Mouse (Mus musculus) cerebellum, adult (tissue): Measurements from ENCODE around the gene Hnrnph1.
A peak's percentile ranks its signal among the peaks of the same experiment; 100 is the strongest.

Experiments used
- ATAC-seq: cut with Nextera tagmentation; 2 replicates; pipeline ENCODE4 v1.9.2; 2017; ENCODE audit warnings: mild to moderate bottlenecking, moderate library complexity, mixed read lengths; ENCODE audit not compliant: insufficient number of reproducible peaks, low FRiP score, low TSS enrichment

Hnrnph1 gene

DNA sequence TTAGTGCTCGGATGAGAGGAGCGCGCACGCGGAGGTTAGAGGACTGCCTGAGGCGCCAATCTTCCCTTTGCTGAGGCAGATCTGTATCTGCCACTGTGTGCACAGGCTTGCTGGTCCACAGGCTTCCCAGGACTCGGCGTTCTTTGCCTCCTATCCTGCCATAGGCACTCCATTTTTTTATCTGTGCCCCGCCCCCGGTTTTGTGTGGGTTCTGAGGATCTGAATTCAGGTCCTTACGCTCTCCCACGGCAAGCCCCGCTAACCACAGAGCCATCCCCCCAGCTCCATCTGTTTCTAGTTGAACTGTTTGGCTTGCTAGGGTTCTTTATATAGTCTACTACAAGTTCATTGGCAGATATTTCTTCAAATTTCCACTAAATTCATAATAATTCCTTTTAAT, 22.0 kb downstream of the Hnrnph1 start:
- ATAC-seq, result no peak

GRCm38 (mm10) chr11:50402481-50402880, 25.7 kb downstream of the Hnrnph1 start:
- no peak for ATAC-seq

DNA sequence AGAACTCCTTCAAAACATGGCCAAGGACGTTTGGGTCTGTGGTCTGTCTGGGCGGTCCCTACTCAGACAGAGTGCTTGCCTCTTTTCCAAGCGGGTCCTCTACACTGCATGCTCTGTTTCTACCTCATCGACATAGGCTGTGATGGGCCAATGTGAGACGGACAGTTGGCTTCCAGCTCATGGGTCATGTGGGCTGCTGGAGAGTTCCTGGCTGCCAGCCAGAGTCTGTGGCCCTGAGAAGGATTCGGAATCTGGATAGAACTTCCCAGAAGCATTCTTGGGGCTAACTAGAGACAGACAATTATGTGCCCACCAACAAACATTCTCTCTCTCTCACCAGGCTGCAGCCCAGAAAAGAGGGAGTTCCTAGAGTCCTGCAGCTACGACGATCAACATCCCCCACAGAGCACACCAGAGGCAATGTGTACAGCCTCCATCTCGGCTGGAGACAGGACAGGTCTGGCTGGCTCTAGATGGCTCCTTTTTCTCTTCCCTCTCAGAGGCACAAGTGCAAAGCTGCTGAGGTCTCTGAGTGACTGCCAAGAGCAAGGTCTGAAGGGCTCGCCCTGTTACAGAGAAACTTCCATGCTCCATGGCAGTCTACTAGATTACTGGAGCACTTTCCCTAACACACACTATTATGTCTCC, 26.7 kb downstream of the Hnrnph1 start:
- no peak for ATAC-seq

DNA sequence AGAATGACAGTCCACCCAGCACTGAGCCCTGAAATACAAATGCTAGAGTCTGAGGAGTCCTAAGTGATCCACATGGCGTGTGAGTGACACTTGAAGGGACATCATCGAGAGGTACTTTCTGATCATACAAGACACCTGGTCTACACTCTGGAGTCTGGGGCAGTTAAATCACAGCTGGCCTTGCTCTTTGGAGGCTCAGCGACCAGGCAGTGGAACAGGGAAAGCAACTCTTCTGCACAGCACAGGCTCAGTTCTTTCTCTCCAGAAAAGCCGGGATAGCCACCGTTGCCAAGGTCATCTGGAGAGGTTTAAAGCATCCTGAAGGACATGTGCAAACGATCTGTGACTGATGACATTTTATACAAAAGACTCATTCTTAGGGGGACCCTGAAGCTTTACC, 30.4 kb downstream of the Hnrnph1 start:
- ATAC-seq, result no peak

- ATAC-seq, result no peak
Observed at GRCm38 (mm10) chr11:50415563-50416241, 38.9 kb downstream of the Hnrnph1 start.

- ATAC-seq, result no peak
Observed at GRCm38 (mm10) chr11:50417856-50418255, 41.1 kb downstream of the Hnrnph1 start.

DNA sequence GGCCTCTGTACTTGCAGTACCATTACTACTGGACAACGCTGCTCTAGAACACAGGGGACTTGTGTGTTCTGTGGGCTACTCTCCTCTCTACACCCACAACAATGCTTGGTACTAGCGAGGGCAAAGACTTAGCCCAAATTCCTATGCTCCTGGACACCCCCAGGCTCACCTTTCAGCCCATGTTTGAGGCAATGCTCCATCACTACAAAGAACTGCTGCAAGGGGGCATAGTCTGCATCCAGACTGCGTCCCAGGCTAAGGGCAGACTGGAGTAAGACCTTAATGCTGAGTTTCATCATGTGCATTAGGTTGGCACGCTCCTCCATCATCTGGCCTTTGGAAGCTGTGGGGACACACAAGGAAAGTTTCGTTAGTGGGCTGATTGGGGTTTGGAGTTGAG, 44.7 kb downstream of the Hnrnph1 start:
- no peak for ATAC-seq

DNA sequence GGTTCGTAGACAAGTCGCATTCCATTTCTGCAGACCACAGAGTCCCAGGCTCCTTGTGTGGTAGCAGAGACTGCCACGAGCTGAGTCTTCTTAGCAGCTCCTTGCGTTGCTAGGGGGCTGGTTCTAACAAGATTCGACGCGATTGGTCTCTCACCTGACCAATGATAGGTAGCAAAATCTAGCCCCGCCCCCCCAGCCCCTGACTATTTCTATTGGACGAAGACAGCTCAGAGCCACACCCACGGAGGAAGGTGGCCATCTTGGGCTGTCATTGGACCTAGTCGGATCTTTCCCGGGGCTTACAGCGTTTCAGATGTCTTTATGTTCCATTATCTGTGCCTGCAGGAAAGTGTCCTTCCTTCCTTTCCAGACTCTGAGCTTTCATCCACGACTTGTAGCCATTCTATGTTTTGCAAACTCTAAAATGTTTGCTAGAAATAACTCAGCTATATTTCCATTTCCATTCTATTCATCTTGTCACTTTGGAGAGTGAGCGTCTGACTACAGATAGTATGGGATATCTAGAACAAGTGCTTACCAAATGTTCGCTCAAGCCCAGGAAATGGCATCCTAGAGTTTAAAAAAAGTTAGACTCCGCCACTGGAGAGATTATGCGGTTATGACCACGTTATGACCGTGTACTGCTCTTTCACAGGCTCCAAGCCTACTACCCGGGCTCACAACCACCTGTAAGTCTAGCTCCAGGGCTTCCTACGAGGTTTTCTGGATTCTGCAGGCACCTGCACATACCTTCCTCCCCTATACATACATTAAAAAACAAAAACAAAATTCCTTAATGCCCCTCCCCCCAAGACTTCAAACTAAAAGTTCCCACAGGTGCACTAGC, 45.4 kb downstream of the Hnrnph1 start:
- peak; percentile 72; the same call in 1 of the 2 replicates for ATAC-seq

DNA sequence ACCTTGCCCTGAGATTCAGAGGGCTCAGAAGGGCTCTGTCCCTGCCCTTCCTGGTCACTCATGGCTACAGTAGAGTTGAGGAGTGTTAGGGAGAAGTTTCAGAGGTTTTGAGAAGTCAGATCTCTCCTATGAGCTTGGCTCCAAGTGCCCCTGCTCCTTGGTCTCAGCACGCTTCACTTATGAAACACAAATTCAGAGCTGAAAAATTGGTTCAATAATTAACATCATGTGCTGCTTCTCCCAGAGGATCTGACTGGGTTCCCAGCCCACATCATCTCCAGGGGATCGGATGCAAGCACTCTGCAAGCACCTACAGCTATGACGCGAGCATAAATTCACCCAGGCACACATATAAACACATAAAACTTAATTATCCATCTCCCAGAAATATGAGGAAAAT, 49.3 kb downstream of the Hnrnph1 start:
- no peak for ATAC-seq

- ATAC-seq, result peak; percentile 77
Observed at GRCm38 (mm10) chr11:50430277-50431133, 53.7 kb downstream of the Hnrnph1 start, which contains the start of gene Rufy1. Gene Rufy1 (minus strand): TSS chr11:50431125.

- ATAC-seq, result no peak
Observed at GRCm38 (mm10) chr11:50431134-50432068, 54.6 kb downstream of the Hnrnph1 start.

DNA sequence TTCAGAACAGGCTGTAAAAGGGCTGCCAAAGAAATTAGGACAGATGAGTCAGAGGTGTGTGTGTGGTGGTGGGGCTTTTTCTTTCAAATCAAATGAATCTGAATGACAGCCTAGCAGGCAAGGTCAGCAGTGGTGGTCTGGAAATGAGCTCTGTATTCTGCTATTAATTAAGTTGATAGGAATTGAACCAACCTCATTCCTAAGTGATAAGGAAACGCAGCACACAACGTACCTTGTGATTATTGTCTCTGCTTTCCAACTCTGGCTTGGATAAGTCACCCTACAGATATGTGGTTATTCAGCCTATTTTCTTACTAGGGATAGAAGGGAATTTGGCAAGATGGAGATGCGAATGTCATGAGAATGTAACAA, 55.3 kb downstream of the Hnrnph1 start:
- ATAC-seq, result no peak

- no peak for ATAC-seq
Observed at GRCm38 (mm10) chr11:50432896-50433295, 56.1 kb downstream of the Hnrnph1 start.
